Mouse (Mus musculus) inflammation-experienced regulatory T-cells (primary cell): ENCODE data around the gene Steap2. TPM values are rescaled to one million over a fixed set of nuclear protein-coding genes. Genes with fewer than 3 reads are reported as not detected.

ENCODE experiments used
- polyA plus RNA-seq, 2 experiments: library from polyadenylated mRNA; unstranded; fragments of 100-300 nt; shearing (Covaris generic); gene quantifications; one replicate each; pipeline ENCODE4 v1.2.1; 2017

Gene Steap2
- polyA plus RNA-seq = 1 to 10 TPM in 1 of 2 experiments, under 1 TPM in 1; 0.31 to 1.2 TPM

DNA sequence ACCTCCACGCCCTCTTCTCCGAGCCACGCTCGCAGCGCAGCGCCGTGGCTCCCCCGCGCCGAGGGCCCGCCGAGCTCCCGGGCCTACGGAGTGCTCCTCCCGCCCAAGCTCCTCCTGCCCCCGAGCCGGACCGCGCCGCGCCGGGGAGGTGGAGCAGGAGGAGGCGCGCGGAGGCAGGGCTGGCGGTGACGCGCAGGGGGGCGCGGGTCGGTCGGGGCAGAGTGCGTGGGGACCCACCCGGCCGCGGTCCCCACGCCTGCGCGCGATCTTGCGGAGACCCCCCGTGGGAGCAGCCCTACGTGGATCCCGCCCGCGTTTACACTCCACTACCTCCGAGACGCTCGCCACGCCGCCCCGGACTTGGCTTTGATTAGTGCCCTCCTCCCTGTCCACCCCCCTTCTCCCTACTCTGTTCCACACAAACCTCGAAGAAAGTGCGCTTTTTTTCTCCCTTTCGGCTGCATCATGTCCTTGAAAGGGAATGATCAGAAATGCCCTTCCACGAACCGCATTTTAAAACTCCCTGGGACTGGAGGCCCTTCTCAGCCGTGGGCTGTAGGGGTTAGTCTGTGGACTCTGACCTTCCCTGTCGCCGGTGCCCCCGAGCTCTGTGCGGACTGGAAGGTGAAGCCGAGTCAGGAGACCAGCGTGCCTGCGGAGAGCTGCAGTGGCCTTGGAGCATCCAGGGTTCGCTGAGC, at the start of gene Steap2:
Gene Steap2 (minus strand): TSS at position 623 of the 698 bp plus-strand sequence.

DNA sequence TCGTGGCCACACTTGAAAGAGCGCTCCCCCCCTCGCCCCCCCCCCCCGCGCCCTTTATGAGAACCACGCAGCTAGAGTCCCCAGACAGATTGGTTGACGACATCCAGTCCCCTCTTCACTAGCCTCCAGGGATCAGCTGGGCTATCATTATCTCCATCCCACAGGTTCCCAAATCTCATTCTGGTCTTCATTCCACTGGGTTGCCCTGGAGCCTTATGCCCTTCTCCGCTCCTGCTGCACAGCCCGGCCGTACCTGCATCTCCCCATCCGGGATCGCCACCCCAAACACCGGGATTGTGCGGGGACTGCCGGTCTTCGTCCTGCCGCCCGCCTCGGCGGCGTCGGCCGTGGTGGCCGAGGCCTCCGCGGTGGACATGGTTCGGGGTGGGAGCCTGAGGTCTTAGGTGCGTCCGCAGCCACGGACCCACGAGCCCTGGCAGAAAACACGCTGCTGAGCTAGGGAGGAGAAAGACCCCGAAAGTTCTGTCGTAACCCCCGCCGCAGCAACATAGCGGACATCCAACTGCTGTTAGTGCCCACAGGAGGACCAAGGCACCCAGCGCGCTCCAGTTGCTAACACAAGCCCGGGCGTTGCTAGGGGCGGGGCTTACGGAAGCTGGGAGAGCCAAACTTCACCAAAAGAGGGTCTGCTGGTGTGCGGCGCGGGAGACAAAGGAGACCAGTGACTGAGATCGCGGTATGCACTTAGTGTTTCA, 30.6 kb downstream of the Steap2 start, which contains the start of gene Cfap69:
Gene Cfap69 (minus strand): TSS at position 585 of the 716 bp plus-strand sequence.

Other genes starting within 250 kb of the Steap2 start
- not detected for gene 1700015F17Rik, start 215.4 kb downstream of the Steap2 start, polyA plus RNA-seq
- gene Cldn12, start 179.6 kb downstream of the Steap2 start, polyA plus RNA-seq = 1 to 10 TPM; 3.1 to 3.9 TPM
- 10 to 100 TPM; 12.5 to 13.4 TPM for gene Gtpbp10, start 135.0 kb downstream of the Steap2 start, polyA plus RNA-seq
- under 1 TPM; 0.29 to 0.37 TPM for gene Gm8773, start 120.8 kb downstream of the Steap2 start, polyA plus RNA-seq
- under 1 TPM in 1 of 2 experiments, not detected in 1; 0.18 TPM for gene Cfap69, start 30.3 kb downstream of the Steap2 start, polyA plus RNA-seq
- gene Steap1, start 54.7 kb upstream of the Steap2 start, polyA plus RNA-seq = under 1 TPM in 1 of 2 experiments, not detected in 1; 0.23 TPM